Mouse (Mus musculus) R1 (cell line): ENCODE data around the gene Kir3dl2.
"Not testable (repeated sequence)": the region's sequence is repeated elsewhere in the genome, so short reads cannot be mapped to it uniquely, and the experiment has no call there.

Source experiments
- DNase-seq: peaks from one replicate; pipeline ENCODE4 v3.0.0-alpha.2; 2018; ENCODE audit warnings: low read depth, low spot score

Gene Kir3dl2

DNA sequence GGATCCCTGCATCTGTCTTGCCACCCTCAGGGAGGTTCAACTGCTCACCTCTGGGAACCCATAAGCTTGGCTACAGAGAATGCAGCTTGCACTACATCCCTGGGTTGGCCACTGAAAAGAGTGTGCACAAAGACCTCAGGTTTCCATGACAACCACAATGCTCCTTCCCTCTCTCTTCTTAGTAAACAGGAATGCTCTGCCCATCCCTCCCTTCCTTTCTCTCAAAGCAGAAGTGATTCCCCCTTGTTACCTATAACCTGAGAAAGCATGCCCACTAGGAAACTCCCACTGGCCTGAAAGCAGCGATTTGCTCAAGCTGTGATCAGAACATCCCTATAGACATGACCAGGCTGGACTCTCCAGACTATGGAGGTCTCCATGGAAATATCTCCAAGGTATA is at the start of gene Kir3dl2:
TSS of gene Kir3dl2 (minus strand) at position 101 of the 400 bp plus-strand sequence.
- not testable (repeated sequence) for DNase-seq

DNA sequence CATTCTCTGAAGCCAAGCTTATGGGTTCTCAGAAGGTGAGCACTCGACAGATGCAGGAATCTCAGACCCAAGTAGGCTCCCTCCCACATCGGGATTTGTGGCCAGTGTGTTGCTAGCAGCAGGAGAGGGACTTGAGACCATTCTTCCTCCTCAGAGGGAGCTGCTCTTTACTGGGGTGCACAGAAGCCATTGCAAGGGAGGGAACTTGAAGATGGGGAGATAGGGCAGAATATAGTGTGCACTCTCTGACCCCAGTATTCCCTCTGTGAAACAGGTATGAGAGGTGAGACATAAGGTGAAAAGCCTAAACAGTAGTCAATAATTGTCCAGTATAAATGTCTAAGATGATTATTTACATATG is 47.0 kb upstream of the Kir3dl2 start:
- DNase-seq = no peak

DNA sequence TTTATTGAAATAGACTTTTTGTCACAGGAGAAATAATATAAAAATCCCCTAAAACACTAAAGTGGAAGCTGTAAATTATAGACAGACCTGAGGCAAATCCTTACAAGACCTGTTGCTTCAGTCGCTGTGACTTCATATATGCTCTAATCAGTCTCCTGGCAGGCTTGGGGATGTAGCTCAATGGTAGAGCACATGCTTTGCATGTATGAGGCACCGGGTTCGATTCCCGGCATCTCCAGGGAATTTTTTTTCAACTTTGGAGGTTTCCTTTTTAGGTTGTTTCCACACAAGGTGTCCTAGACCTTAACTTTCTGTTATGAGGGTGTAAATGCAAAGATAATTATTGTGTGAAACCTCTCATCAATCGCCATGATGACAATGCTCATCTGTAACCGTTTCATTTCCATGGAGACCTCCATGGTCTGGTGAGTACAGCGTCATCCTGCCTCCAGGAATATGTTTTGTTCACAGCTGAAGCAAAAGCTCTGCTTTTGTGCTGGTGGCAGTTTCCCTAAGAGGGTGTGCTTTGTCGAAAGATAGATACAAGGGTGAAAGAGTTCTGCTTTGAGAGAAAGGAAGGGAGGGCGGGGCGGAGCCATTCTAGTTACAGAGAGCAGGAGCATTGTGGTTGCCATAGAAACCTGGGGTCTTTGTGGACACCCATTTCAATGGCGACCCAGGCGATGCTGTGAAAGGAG is 46.5 kb upstream of the Kir3dl2 start, which contains the start of gene Tceal3:
TSS of gene Tceal3 (plus strand) at position 644 of the 698 bp plus-strand sequence.
- DNase-seq = peak; percentile 46

DNA sequence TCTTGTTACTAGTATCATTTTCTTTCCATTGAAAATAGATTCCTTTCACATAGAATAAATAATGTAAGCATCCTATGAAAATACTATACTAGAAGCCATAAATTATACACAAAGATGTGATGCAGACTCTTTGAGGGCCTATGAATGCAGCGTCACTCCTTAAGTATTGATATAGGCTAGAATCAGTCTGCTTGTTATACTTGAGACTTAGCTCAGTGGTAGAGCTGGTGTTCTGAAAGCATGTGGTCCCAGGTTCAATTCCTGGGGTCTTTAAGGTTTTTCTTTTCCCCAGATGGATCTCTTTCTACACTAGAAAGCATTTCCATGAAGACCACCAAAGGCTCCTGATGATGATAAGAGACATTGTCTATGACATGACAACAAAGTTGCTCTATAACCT is 40.8 kb upstream of the Kir3dl2 start:
- DNase-seq = no peak

DNA sequence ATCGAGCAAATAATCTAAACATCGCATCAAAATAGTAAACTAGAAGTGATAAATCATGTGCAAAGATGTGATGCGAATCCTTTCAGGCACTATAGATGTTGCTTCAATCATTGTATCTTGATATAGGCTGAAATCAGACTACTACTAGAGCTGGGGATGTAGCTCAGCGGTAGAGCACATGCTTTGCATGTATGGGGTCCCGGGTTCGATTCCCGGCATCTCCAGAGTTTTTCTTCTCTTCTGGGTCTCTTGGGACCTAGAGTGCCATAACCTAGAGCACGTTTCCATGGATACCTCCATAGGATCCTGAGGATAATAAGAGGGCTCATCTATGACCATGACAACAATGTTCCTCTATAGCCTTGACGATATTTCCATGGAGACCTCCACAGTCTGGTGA is 25.2 kb upstream of the Kir3dl2 start:
- peak; percentile 0 for DNase-seq

DNA sequence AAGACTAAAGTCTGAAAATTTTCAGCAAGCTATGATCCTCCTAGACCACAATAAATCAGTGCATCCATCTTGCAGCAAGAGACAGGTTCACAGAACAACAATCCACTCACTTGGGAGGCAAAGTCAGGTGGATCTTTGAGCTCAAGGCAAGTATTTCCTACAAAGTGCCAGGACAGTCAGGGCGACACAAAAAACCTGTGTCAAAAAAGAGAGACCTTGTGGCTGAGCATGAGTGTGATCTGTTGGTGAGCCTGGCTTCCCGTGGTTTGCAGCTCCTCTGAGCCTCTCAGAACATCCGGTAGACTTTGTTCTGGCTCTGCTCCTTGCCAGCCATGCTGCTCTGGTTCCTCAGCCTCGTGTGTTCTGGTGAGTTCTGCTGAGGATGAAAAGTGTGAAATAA is 26.2 kb downstream of the Kir3dl2 start, which contains the start of gene Kir3dl1:
TSS of gene Kir3dl1 (plus strand) at position 301 of the 400 bp plus-strand sequence.
- DNase-seq = not testable (repeated sequence)
